Mouse (Mus musculus): Measurements from ENCODE around the gene Vmn1r58.
"Not testable (repeated sequence)": the region's sequence is repeated elsewhere in the genome, so short reads cannot be mapped to it uniquely, and the experiment has no call there.

The Vmn1r58 gene

DNA sequence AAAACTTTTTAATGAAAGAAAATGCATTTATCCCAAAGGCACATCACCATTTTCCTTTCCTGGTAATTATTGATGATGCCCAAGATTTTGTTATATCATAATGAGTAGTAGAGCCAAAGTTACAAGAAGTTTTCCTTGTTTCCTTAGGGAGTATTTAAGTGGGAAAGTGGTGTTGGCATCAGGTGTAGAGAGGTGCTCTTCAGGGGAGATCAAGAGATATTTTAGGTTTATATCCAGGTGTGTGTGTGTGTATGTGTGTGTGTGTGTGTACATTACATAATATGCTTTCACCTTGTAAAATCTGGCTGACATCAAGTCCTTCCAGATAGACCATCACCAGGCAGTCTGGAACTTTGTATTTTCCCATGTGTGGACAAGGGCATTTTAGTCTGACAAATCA, at the start of gene Vmn1r58:
Gene Vmn1r58, minus strand, starts transcription at position 101 of the 400 bp plus-strand sequence.
- DNase-seq, result not testable (repeated sequence)

DNA sequence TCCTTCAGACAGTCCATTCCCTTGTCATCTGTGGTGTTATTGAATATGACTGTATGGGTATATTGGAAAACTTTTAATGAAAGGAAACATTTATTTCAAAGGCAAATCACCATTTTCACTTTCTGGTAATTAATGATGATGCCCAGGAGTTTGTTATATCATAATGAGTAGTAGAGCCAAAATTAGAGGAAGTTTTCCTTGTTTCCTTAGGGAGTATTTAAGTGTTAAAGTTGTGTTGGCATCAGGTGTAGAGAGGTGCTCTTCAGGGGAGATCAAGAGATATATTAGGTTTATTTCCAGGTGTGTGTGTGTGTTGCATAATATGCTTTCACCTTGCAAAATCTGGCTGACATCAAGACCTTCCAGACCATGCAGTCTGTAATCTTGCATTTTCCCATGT, 43.5 kb upstream of the Vmn1r58 start, which contains the start of gene Vmn1r59:
Gene Vmn1r59, minus strand, starts transcription at position 101 of the 400 bp plus-strand sequence.
- no peak for DNase-seq

DNA sequence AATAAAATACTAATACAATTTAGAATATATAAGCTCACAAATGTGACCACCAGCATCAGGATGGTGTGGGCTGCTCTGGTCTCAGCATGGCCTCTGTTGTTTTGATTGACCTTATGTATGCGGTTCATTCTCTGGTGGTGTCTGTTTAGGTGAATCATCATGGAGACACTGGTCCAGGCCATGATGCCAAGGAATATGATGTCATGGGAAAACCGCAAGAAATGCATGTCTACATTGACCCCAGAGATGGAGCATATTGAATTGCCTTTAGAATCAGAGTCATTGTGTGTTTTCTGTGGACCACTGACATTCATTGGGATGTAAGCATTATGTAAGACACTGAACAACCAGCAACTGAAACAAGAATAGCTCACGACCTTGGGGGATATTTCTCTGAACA, 40.8 kb upstream of the Vmn1r58 start:
- not testable (repeated sequence) for DNase-seq

DNA sequence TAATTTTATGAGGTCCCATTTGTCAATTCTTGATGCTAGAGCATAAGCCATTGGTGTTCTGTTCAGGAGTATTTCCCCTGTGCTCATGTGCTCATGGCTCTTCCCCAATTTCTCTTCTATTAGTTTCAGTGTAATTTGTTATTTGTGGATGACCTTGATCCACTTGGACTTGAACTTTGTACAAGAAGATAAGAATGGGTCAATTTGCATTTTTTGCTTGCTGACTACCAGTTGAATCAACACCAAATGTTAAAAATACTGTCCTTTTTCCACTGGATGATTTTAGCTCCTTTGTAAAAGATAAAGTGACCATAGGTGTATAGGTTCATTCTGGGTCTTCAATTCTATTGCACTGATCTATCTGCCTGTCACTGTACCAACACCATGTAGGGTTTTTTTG, 35.4 kb upstream of the Vmn1r58 start:
- DNase-seq, result no peak

DNA sequence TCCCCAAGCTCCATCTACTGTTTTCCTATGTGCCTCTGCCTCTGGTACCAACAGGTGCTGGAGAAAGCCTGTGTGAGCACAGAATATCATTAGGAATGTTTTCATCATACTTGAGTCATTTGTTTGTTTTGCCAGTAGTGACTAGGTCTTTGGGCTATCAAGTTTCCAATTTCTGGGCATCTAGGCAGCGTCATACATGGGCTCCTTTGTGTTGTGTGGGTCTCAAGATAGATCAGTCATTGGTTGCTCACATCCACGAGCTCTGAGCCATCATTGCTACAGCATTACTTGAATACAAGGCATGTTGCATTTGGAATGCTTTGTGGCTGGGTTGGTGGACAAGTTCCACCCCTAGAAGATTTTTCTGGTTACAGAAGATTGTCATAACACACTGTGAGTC, 7.0 kb downstream of the Vmn1r58 start:
- DNase-seq, result no peak

DNA sequence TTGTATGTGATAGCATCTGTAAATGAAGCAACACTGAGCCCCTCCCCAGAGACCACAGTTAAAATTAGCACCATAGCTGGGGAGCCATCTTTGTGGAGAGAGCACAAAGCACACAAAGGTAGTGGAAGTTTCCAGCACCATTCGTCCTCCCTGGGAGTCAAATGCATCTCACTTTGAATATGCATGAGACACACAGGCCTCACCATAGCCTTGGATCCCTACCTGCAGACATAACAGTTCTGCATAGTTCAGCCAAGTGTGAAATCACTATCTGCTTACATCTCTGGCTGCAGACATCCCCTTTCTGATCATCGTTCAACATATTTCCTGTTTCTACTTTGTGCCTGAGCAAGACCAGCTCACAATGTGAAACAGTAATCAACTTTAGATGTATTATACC, 46.5 kb downstream of the Vmn1r58 start:
- DNase-seq, result no peak

DNA sequence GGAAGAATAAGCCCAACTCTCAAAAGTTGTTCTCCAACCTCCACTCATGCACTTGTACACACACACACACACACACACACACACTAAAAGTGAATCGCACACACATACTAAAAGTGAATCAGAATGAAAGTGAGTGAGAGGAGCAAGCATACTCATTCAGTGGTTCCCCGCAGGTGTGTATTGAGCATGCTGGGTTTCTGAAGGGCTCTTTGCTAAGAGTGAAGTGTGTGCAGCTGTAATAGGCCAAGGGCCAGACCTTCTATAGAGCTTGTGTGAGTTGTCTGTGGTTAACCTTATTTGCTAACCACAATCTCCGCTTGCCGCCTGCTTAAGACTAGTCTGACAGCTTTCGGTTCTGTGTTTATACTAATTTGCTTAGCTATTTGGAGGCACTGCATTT, 49.6 kb downstream of the Vmn1r58 start:
- no peak for DNase-seq
